ENCODE assay signal across 8 mouse cellular contexts in genomic region chr3:51652292-51652691, GRCm38 (mm10). TPM values are rescaled to one million over a fixed set of nuclear protein-coding genes. Genes with fewer than 3 reads are reported as not detected.
DNase-seq lines count a peak whose midpoint lies in the region; ATAC-seq lines count a peak whose summit lies in the region.

No protein-coding gene starts in this region.

- H3K9ac ChIP-seq in hindbrain, embryonic 13.5 days = no peak overlapping the region

- peaks cover 25% of the 10 kb centered on the region for H3K4me1 ChIP-seq in hindbrain, embryonic 13.5 days (replicated peaks)

- H3K9me3 ChIP-seq in hindbrain, embryonic 13.5 days = no peaks in the 10 kb centered on the region

- no peak overlapping the region for H3K4me3 ChIP-seq in hindbrain, embryonic 13.5 days

- no peaks in the 10 kb centered on the region for H3K36me3 ChIP-seq in hindbrain, embryonic 13.5 days

- 0 out of 2 replicates have a peak, but pooled peaks have one; percentile 33 for ATAC-seq in hindbrain, embryonic 13.5 days (ENCODE audit: low FRiP score)

- H3K4me2 ChIP-seq in hindbrain, embryonic 13.5 days = peak overlapping the region; percentile 44

- H3K27me3 ChIP-seq in hindbrain, embryonic 13.5 days = 0 out of 2 replicates have a peak, but pooled peaks cover 7% of the 10 kb centered on the region

- no peak overlapping the region for H3K27ac ChIP-seq in hindbrain, embryonic 13.5 days

- WGBS in hindbrain, embryonic 13.5 days = 7% methylated on average over 9 of the region's 9 CpGs

- peak; percentile 90 for DNase-seq in R1 (ENCODE audit: low read depth, low spot score)
- peak; percentile 96 to 97 for DNase-seq in cerebellum, postnatal 14 days
- DNase-seq in frontal cortex, postnatal 14 days (ENCODE audit: low spot score in 2 of 2) = peak; percentile 35 to 68
- DNase-seq in layer of hippocampus, postnatal 25 days (ENCODE audit: extremely low spot score in 1 of 2, low spot score in 1 of 2) = peak; percentile 64 to 82
- peak; percentile 92 for DNase-seq in lung, postnatal 25 days (ENCODE audit: low spot score)
- DNase-seq in retina, adult 2 months (ENCODE audit: low read depth, low spot score) = peak; percentile 57
- peak; percentile 88 for DNase-seq in thymus, postnatal 25 days

RNA-seq across cellular contexts. Expression of gene Mgst2, which starts 7.9 kb away (rescaled TPM):
- polyA plus RNA-seq in hindbrain, embryonic 13.5 days (2015; fragmentation: Nextera tagmentation; extraction: Ambion mirVana) = 0.49 and 0.64 TPM in 2 replicates
- not detected for total RNA-seq in layer of hippocampus, postnatal 25 days (2021)
